Mouse (Mus musculus) embryonic facial prominence, embryonic 12.5 days (tissue): ENCODE measurements around the gene Gm3646. TPM values are rescaled to one million over a fixed set of nuclear protein-coding genes. Genes with fewer than 3 reads are reported as not detected.

Experiments
- ATAC-seq: fragments of 200-750 bp; cut with Nextera tagmentation; 2 replicates; pipeline ENCODE4 v1.8.0; 2017; ENCODE audit not compliant: insufficient number of reproducible peaks, insufficient read depth, low FRiP score, low TSS enrichment
- H3K27ac ChIP-seq: fragments of 300-500 bp; sonication (generic); 2 replicates; pipeline ENCODE4 v1.5.1; 2016; ENCODE audit warnings: mild to moderate bottlenecking
- H3K27me3 ChIP-seq: fragments of 300-500 bp; sonication (generic); 2 replicates; pipeline ENCODE4 v1.6.1; 2016; ENCODE audit warnings: mild to moderate bottlenecking, moderate library complexity
- H3K36me3 ChIP-seq: fragments of 300-500 bp; sonication (generic); 2 replicates; pipeline ENCODE4 v1.6.1; 2016; ENCODE audit warnings: mild to moderate bottlenecking
- H3K4me1 ChIP-seq: fragments of 300-500 bp; sonication (generic); 2 replicates; pipeline ENCODE4 v1.6.1; 2016
- H3K4me2 ChIP-seq: fragments of 300-500 bp; sonication (generic); replicated peaks from 2 replicates; pipeline ENCODE4 v1.6.1; 2016; ENCODE audit warnings: mild to moderate bottlenecking, moderate library complexity
- H3K4me3 ChIP-seq: fragments of 300-500 bp; sonication (generic); 2 replicates; pipeline ENCODE4 v1.5.1; 2016; ENCODE audit warnings: mild to moderate bottlenecking
- H3K9ac ChIP-seq: fragments of 300-500 bp; sonication (generic); 2 replicates; pipeline ENCODE4 v1.6.1; 2016; ENCODE audit warnings: mild to moderate bottlenecking, moderate library complexity
- H3K9me3 ChIP-seq: fragments of 300-500 bp; sonication (generic); 2 replicates; pipeline ENCODE4 v1.6.1; 2016; ENCODE audit warnings: mild to moderate bottlenecking, moderate library complexity
- WGBS: fragments of 180-500 bp; shearing (Covaris S2); methylation state at CpG from one replicate; pipeline ENCODE4 v1.1.7; 2016; 5-methylcytosine and 5-hydroxymethylcytosine counted together
- polyA plus RNA-seq: library from polyadenylated mRNA; unstranded; fragments of >200 nt; fragmentation: Nextera tagmentation; extraction: Ambion mirVana; gene quantifications from 2 replicates; pipeline ENCODE4 v1.2.1, GENCODE M21; 2016

The Gm3646 gene
- polyA plus RNA-seq, 1 experiment from 2014 or later, result not detected

GRCm38 (mm10) chr1:39830786-39831593, 25.9 kb upstream of the Gm3646 start:
- Histone ChIP-seq H3K9ac (no peak overlapping the region), H3K4me3 (no peak overlapping the region), H3K4me1 (peaks cover 15% of the 10 kb centered on the region), H3K27me3 (no peaks in the 10 kb centered on the region), H3K36me3 (no peaks in the 10 kb centered on the region), H3K27ac (peak overlapping the region; percentile 77), H3K4me2 (no peak overlapping the region), H3K9me3 (0 out of 2 replicates have a peak, but pooled peaks cover 4% of the 10 kb centered on the region)
- ATAC-seq, result no peak
- WGBS, result 52% methylated on average over 11 of the region's 11 CpGs

- Histone ChIP-seq H3K27me3 (no peaks in the 10 kb centered on the region), H3K4me1 (no peaks in the 10 kb centered on the region), H3K9ac (no peak overlapping the region), H3K27ac (no peak overlapping the region), H3K4me2 (no peak overlapping the region), H3K4me3 (no peak overlapping the region), H3K36me3 (no peaks in the 10 kb centered on the region), H3K9me3 (no peaks in the 10 kb centered on the region)
- no peak for ATAC-seq
- WGBS, result 79% methylated on average over 4 of the region's 4 CpGs
Observed at GRCm38 (mm10) chr1:39824902-39825301, 19.8 kb upstream of the Gm3646 start.

- Histone ChIP-seq H3K4me2 (no peak overlapping the region), H3K9ac (no peak overlapping the region), H3K4me3 (no peak overlapping the region), H3K9me3 (no peaks in the 10 kb centered on the region), H3K36me3 (no peaks in the 10 kb centered on the region), H3K27ac (no peak overlapping the region), H3K4me1 (no peaks in the 10 kb centered on the region), H3K27me3 (no peaks in the 10 kb centered on the region)
- ATAC-seq, result no peak
- WGBS, result 43% methylated on average over 3 of the region's 4 CpGs
Observed at GRCm38 (mm10) chr1:39824240-39824639, 19.1 kb upstream of the Gm3646 start.

GRCm38 (mm10) chr1:39819596-39819995, 14.5 kb upstream of the Gm3646 start:
- Histone ChIP-seq H3K4me3 (no peak overlapping the region), H3K9ac (no peak overlapping the region), H3K27me3 (no peaks in the 10 kb centered on the region), H3K9me3 (no peaks in the 10 kb centered on the region), H3K27ac (no peak overlapping the region), H3K36me3 (no peaks in the 10 kb centered on the region), H3K4me1 (no peaks in the 10 kb centered on the region), H3K4me2 (no peak overlapping the region)
- 84% methylated on average over 10 of the region's 10 CpGs for WGBS
- ATAC-seq, result no peak

GRCm38 (mm10) chr1:39815766-39816165, 10.6 kb upstream of the Gm3646 start:
- no peak for ATAC-seq
- 89% methylated on average over 5 of the region's 5 CpGs for WGBS
- no peak overlapping the region for H3K4me3 ChIP-seq
- H3K27me3 ChIP-seq, result no peaks in the 10 kb centered on the region
- no peaks in the 10 kb centered on the region for H3K4me1 ChIP-seq
- H3K9me3 ChIP-seq, result no peaks in the 10 kb centered on the region
- H3K27ac ChIP-seq, result no peak overlapping the region
- H3K9ac ChIP-seq, result no peak overlapping the region
- no peak overlapping the region for H3K4me2 ChIP-seq
- no peaks in the 10 kb centered on the region for H3K36me3 ChIP-seq

GRCm38 (mm10) chr1:39813067-39813466, 7.9 kb upstream of the Gm3646 start:
- no peaks in the 10 kb centered on the region for H3K36me3 ChIP-seq
- no peaks in the 10 kb centered on the region for H3K27me3 ChIP-seq
- H3K4me3 ChIP-seq, result no peak overlapping the region
- H3K9ac ChIP-seq, result no peak overlapping the region
- H3K4me2 ChIP-seq, result no peak overlapping the region
- 81% methylated on average over 4 of the region's 4 CpGs for WGBS
- H3K4me1 ChIP-seq, result peaks cover 4% of the 10 kb centered on the region; the same call in 1 of the 2 replicates
- H3K27ac ChIP-seq, result no peak overlapping the region
- no peaks in the 10 kb centered on the region for H3K9me3 ChIP-seq
- ATAC-seq, result no peak

- 89% methylated on average over 6 of the region's 6 CpGs for WGBS
- H3K27me3 ChIP-seq, result no peaks in the 10 kb centered on the region
- no peak for ATAC-seq
- no peaks in the 10 kb centered on the region for H3K9me3 ChIP-seq
- H3K4me2 ChIP-seq, result no peak overlapping the region
- no peaks in the 10 kb centered on the region for H3K36me3 ChIP-seq
- no peak overlapping the region for H3K4me3 ChIP-seq
- H3K27ac ChIP-seq, result no peak overlapping the region
- peaks cover 4% of the 10 kb centered on the region; the same call in 1 of the 2 replicates for H3K4me1 ChIP-seq
- H3K9ac ChIP-seq, result no peak overlapping the region
Observed at GRCm38 (mm10) chr1:39804789-39805188, 343 bp downstream of the Gm3646 start.

GRCm38 (mm10) chr1:39802946-39803345, 2.2 kb downstream of the Gm3646 start:
- no peak overlapping the region for H3K27ac ChIP-seq
- no peak overlapping the region for H3K4me2 ChIP-seq
- H3K9me3 ChIP-seq, result no peaks in the 10 kb centered on the region
- no peak for ATAC-seq
- H3K4me1 ChIP-seq, result no peaks in the 10 kb centered on the region
- H3K4me3 ChIP-seq, result no peak overlapping the region
- H3K36me3 ChIP-seq, result no peaks in the 10 kb centered on the region
- no peaks in the 10 kb centered on the region for H3K27me3 ChIP-seq
- no peak overlapping the region for H3K9ac ChIP-seq
- 83% methylated on average over 7 of the region's 7 CpGs for WGBS

- WGBS, result 74% methylated on average over 6 of the region's 6 CpGs
- H3K4me3 ChIP-seq, result no peak overlapping the region
- peaks cover 9% of the 10 kb centered on the region; the same call in 1 of the 2 replicates for H3K9me3 ChIP-seq
- no peaks in the 10 kb centered on the region for H3K36me3 ChIP-seq
- H3K9ac ChIP-seq, result no peak overlapping the region
- H3K4me2 ChIP-seq, result no peak overlapping the region
- H3K4me1 ChIP-seq, result no peaks in the 10 kb centered on the region
- ATAC-seq, result no peak
- H3K27me3 ChIP-seq, result no peaks in the 10 kb centered on the region
- no peak overlapping the region for H3K27ac ChIP-seq
Observed at GRCm38 (mm10) chr1:39797496-39797895, 7.6 kb downstream of the Gm3646 start.

GRCm38 (mm10) chr1:39796765-39797164, 8.4 kb downstream of the Gm3646 start:
- Histone ChIP-seq H3K4me3 (no peak overlapping the region), H3K9me3 (peaks cover 9% of the 10 kb centered on the region; the same call in 1 of the 2 replicates), H3K27me3 (no peaks in the 10 kb centered on the region), H3K36me3 (no peaks in the 10 kb centered on the region), H3K9ac (no peak overlapping the region), H3K27ac (no peak overlapping the region), H3K4me1 (no peaks in the 10 kb centered on the region), H3K4me2 (no peak overlapping the region)
- 64% methylated on average over 3 of the region's 3 CpGs for WGBS
- ATAC-seq, result no peak

GRCm38 (mm10) chr1:39784632-39785031, 20.5 kb downstream of the Gm3646 start:
- H3K36me3 ChIP-seq, result no peaks in the 10 kb centered on the region
- H3K4me3 ChIP-seq, result no peak overlapping the region
- H3K9me3 ChIP-seq, result no peaks in the 10 kb centered on the region
- H3K27ac ChIP-seq, result no peak overlapping the region
- no peaks in the 10 kb centered on the region for H3K27me3 ChIP-seq
- WGBS, result 72% methylated on average over 5 of the region's 5 CpGs
- H3K9ac ChIP-seq, result no peak overlapping the region
- no peak overlapping the region for H3K4me2 ChIP-seq
- H3K4me1 ChIP-seq, result no peaks in the 10 kb centered on the region
- ATAC-seq, result no peak

- H3K4me1 ChIP-seq, result no peaks in the 10 kb centered on the region
Observed at GRCm38 (mm10) chr1:39781835-39782234, 23.3 kb downstream of the Gm3646 start.

More at GRCm38 (mm10) chr1:39781835-39782234, 23.3 kb downstream of the Gm3646 start:
- no peaks in the 10 kb centered on the region for H3K9me3 ChIP-seq
- no peak overlapping the region for H3K4me2 ChIP-seq
- no peak overlapping the region for H3K27ac ChIP-seq
- no peak overlapping the region for H3K9ac ChIP-seq
- no peak overlapping the region for H3K4me3 ChIP-seq
- H3K36me3 ChIP-seq, result no peaks in the 10 kb centered on the region
- H3K27me3 ChIP-seq, result no peaks in the 10 kb centered on the region
- WGBS, result 83% methylated on average over 6 of the region's 6 CpGs
- no peak for ATAC-seq
